Mouse (Mus musculus): ENCODE data around the gene Arhgap15.

GRCm38 (mm10) chr2:44217811-44218210 lies 469.2 kb downstream of the Arhgap15 start:
- TF ChIP-seq CTCF (IDR thresholded peaks at IDR 0.05; ENCODE audit: extremely low read depth, insufficient read depth, insufficient read length, insufficient replicate concordance): no peak
- no peak for TF ChIP-seq POLR2A (IDR thresholded peaks at IDR 0.05; ENCODE audit: low read depth, low read length)
